Mouse (Mus musculus): ENCODE measurements at regions not wholly inside any gene's neighbourhood (a gene's known extent, or its start where the extent isn't known, plus 50 kb on each side); places are given as distances from the start of the nearest gene placed in this dataset.

DNA sequence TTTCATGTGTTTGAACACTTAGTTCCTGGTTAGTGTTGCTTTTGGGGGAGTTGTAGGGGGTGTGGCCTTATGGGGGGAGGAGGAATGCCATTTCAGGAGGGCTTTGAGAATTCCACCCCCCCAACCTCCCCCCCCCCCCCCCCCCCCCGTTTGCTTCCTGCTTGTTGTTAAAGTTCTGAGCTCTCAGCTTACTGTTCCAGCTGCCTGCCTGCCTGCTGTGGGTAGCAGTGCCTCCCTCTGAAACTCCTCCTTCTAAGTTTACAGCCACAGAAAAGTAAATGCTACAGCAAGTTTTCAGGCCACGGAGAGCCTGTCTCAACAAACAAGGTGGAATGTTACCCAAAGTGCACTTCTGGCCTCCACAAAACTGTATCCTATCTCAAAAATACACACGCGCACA, 233.1 kb downstream of the Spry2 start:
- no peak for TF ChIP-seq FLI1 (IDR thresholded peaks at IDR 0.05; ENCODE audit: low read length)
- TF ChIP-seq GATA1 (IDR thresholded peaks at IDR 0.05; ENCODE audit: borderline replicate concordance, low read length) = no peak
- Histone ChIP-seq H3K4me3 (replicated peaks) (no peak overlapping the region), H3K27me3 (replicated peaks) (no peaks in the 10 kb centered on the region), H3K4me1 (no peaks in the 10 kb centered on the region), H3K36me3 (replicated peaks; ENCODE audit: low read length) (no peaks in the 10 kb centered on the region), H3K9me3 (peaks cover 13% of the 10 kb centered on the region; the same call in 1 of the 2 replicates)

DNA sequence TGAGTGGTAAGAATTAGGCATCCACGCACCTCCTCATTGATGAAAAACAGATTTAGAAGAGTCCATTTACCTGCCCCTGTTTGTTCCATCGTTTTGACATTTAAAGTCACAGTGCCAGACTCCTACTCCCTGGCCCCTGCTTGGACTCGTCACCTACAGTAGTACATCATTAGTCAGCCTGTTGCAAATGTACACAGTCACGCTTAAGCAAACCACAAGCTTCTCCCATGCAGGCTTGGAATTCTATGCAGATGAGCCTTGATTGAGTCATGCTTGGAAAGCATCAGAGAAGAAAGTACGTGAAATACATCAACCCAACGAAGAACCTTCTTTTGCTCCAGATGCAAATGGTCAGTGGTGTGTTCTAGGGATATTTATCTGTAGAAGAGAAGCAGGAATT, 233.8 kb downstream of the Spry2 start:
- no peak overlapping the region for H3K4me3 ChIP-seq (replicated peaks)
- TF ChIP-seq GATA1 (IDR thresholded peaks at IDR 0.05; ENCODE audit: borderline replicate concordance, low read length) (no peak), FLI1 (IDR thresholded peaks at IDR 0.05; ENCODE audit: low read length) (no peak)

DNA sequence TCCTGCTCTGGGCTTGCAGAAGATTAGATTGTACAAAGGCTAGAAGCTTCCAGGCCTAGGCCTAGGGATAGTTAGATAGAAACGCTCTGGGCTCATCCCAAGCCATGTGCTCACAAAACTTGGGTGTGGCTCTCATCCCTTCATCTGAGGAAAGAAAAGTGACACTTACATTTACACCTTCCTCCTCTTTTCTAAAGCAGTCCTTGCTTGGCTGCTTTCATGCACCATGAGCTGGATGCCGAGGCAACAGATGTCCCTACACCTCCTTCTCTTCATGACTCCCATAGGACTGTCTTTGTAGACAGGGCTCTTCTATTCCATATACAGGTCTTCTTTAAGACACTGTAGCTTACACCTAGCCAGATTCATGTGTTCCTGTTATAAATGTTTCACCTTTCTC, 238.3 kb downstream of the Spry2 start:
- Histone ChIP-seq H3K27me3 (replicated peaks) (no peaks in the 10 kb centered on the region), H3K9me3 (peaks cover 23% of the 10 kb centered on the region; the same call in 1 of the 2 replicates), H3K4me1 (no peaks in the 10 kb centered on the region), H3K4me3 (replicated peaks) (no peak overlapping the region), H3K36me3 (replicated peaks; ENCODE audit: low read length) (no peaks in the 10 kb centered on the region)
- TF ChIP-seq GATA1 (IDR thresholded peaks at IDR 0.05; ENCODE audit: borderline replicate concordance, low read length) = no peak
- no peak for TF ChIP-seq FLI1 (IDR thresholded peaks at IDR 0.05; ENCODE audit: low read length)

More for the DNA sequence above, 233.8 kb downstream of the Spry2 start:
- Histone ChIP-seq H3K9me3 (peaks cover 19% of the 10 kb centered on the region; the same call in 1 of the 2 replicates), H3K36me3 (replicated peaks; ENCODE audit: low read length) (no peaks in the 10 kb centered on the region), H3K4me1 (no peaks in the 10 kb centered on the region), H3K27me3 (replicated peaks) (no peaks in the 10 kb centered on the region)

DNA sequence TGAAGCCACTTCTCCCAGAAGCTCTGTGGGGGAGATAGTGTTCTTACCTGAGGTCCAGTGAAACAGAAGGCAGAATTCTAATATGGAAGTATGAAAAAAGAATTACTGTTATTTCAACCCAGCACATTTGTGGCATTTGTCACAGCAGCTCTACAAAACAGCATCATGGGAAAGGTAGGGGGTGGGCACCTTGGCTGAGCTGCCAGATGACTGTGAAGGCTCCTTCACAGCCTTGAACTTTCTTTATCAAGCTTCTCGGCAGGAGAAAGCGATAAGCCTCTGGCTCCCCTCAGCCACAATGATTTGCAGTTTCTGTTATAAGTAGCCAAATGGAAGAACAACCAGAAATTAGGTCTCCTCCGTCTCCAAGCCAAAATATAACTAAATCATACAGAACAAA, 249.5 kb downstream of the Spry2 start:
- Histone ChIP-seq H3K36me3 (replicated peaks; ENCODE audit: low read length) (no peaks in the 10 kb centered on the region), H3K27me3 (replicated peaks) (no peaks in the 10 kb centered on the region), H3K4me1 (peaks cover 4% of the 10 kb centered on the region; the same call in 1 of the 2 replicates), H3K9me3 (peaks cover 11% of the 10 kb centered on the region), H3K4me3 (replicated peaks) (no peak overlapping the region)
- TF ChIP-seq FLI1 (IDR thresholded peaks at IDR 0.05; ENCODE audit: low read length) (no peak), GATA1 (IDR thresholded peaks at IDR 0.05; ENCODE audit: borderline replicate concordance, low read length) (no peak)

DNA sequence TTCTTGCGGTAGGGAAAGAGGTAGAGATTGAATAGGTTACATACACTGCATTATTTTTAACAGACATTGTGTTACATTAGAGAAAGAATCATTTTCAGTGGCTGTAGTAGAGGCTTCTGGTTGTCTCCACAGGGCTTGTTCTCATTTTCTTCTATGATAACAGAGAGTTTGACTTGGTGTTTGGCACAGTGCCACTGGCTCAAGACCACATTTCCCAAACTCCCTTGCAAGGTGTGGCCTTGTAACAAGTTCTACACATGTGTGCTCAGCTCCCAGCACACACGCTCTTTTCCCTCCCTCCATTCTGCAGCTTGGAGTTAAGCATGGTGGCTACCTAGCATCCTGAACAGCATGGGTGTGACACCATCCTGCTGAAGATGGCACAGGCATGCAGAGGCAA, 252.2 kb downstream of the Spry2 start:
- TF ChIP-seq FLI1 (IDR thresholded peaks at IDR 0.05; ENCODE audit: low read length) = no peak
- no peak for TF ChIP-seq GATA1 (IDR thresholded peaks at IDR 0.05; ENCODE audit: borderline replicate concordance, low read length)
- Histone ChIP-seq H3K4me3 (replicated peaks) (no peak overlapping the region), H3K9me3 (peaks cover 16% of the 10 kb centered on the region), H3K36me3 (replicated peaks; ENCODE audit: low read length) (no peaks in the 10 kb centered on the region), H3K4me1 (peaks cover 4% of the 10 kb centered on the region; the same call in 1 of the 2 replicates), H3K27me3 (replicated peaks) (no peaks in the 10 kb centered on the region)

DNA sequence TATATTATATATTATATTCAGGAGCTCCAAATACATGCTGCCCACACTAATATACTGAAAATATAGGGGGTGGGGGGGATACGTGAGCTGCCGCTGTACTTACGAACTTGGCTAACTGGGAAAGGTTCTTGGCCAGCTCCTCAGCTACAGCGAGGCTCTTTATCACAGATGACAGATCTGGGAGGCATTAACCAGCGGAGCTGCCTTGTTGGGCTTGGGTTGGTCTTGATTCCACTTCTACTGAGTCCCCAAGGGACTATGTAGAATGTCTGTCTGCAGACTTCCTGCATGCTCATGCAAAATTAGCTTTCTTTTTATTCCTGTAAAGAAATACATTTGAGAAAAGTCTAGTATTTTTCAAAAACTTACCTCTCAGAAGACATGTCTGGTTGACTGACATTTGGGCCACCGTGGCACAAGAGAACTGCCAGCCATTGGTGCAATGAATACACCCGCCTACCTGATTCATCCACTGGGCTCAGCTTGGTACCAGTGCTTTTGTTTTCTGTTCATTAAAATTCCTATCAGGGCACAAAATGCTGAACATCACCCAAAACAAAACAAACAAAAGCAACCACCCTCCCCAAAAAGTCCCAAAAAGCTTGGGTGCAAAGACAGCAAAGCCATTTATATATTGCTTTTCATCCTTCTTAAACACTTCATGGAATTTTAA, 253.2 kb downstream of the Spry2 start:
- Histone ChIP-seq H3K4me1 (peaks cover 4% of the 10 kb centered on the region; the same call in 1 of the 2 replicates), H3K4me3 (replicated peaks) (no peak overlapping the region), H3K9me3 (peaks cover 16% of the 10 kb centered on the region), H3K27me3 (replicated peaks) (no peaks in the 10 kb centered on the region), H3K36me3 (replicated peaks; ENCODE audit: low read length) (no peaks in the 10 kb centered on the region)
- TF ChIP-seq FLI1 (IDR thresholded peaks at IDR 0.05; ENCODE audit: low read length) (no peak), GATA1 (IDR thresholded peaks at IDR 0.05; ENCODE audit: borderline replicate concordance, low read length) (no peak)

DNA sequence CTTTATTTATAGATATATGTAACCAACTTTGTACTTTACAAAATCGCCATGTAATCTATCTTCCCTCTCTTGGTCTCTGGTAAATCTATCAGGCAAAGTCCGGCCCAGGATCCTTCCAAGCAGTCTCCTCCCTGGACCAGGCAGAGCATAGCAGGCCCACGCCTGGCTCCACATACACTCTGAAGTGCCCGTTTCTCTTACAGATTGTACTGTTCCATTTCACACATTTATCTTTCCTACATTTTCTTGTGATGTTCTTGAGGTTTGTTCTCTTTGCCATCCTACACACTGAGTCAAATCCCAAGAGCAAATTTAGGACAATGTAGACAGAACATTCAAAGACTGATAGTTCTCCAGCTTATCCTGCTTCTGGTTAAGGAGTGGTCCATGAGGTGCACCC, 264.3 kb downstream of the Spry2 start:
- H3K36me3 ChIP-seq (replicated peaks; ENCODE audit: low read length) = no peaks in the 10 kb centered on the region
- no peaks in the 10 kb centered on the region for H3K9me3 ChIP-seq
- no peaks in the 10 kb centered on the region for H3K4me1 ChIP-seq
- H3K4me3 ChIP-seq (replicated peaks) = no peak overlapping the region
- no peaks in the 10 kb centered on the region for H3K27me3 ChIP-seq (replicated peaks)
- no peak for TF ChIP-seq FLI1 (IDR thresholded peaks at IDR 0.05; ENCODE audit: low read length)
- TF ChIP-seq GATA1 (IDR thresholded peaks at IDR 0.05; ENCODE audit: borderline replicate concordance, low read length) = no peak

DNA sequence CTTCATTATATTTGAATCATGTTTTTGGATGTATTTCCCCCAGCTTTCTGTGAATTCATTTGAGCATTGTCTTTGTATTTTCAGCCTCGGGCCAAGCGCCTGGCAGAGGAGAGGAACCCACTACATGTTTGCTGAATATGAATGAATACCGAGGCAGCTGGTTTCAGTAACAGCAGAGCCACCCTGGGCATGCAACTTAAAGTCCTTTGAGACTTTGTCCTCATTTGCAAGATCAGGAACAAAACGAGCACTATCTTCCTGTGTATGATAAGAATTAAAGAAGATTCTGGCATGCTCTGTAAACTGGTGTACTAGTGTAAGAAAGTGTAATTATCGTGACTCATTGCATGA, 265.0 kb downstream of the Spry2 start:
- H3K9me3 ChIP-seq = no peaks in the 10 kb centered on the region
- no peaks in the 10 kb centered on the region for H3K4me1 ChIP-seq
- H3K4me3 ChIP-seq (replicated peaks) = no peak overlapping the region
- H3K36me3 ChIP-seq (replicated peaks; ENCODE audit: low read length) = no peaks in the 10 kb centered on the region
- TF ChIP-seq FLI1 (IDR thresholded peaks at IDR 0.05; ENCODE audit: low read length) = no peak
- TF ChIP-seq GATA1 (IDR thresholded peaks at IDR 0.05; ENCODE audit: borderline replicate concordance, low read length) = no peak
- H3K27me3 ChIP-seq (replicated peaks) = no peaks in the 10 kb centered on the region

DNA sequence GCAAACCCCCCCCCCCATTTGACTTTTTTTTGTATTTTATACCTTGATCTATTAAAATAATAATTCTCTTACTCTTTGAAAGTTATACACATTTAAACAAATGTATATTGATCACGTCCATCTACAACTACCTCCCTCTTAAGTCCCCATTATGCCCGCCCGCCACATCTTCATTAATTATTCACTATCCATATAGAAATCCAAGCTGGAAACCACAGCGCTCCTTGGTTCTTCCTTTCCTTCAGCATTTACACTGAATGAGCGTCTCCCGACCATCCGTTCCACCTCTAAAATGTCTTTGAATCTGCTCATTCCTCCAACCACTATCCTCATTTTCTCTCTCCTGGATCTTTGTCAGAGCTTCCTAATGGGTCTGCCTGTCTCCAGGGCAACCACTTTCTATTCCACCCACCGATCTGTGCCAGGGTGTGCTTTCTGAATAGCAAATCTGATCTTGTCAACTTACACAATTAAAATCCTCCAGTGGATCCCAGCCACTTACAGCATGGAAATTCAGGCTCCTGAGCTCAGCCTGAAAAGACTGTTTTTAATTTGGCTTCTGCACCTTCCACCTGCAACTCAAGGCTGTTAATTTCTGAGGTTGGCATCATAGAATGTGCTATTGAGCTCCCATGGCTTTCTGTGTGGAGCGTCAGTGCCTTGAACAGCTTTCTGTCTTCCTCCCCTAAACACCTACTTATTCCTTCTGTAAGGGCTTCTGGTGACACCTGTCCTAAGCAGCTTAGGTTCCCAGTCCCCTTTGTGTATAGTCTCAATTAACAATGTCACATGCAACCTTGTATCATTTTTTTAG, 265.5 kb downstream of the Spry2 start:
- Histone ChIP-seq H3K27me3 (replicated peaks) (no peaks in the 10 kb centered on the region), H3K36me3 (replicated peaks; ENCODE audit: low read length) (no peaks in the 10 kb centered on the region), H3K4me1 (no peaks in the 10 kb centered on the region), H3K9me3 (no peaks in the 10 kb centered on the region), H3K4me3 (replicated peaks) (no peak overlapping the region)
- no peak for TF ChIP-seq FLI1 (IDR thresholded peaks at IDR 0.05; ENCODE audit: low read length)
- TF ChIP-seq GATA1 (IDR thresholded peaks at IDR 0.05; ENCODE audit: borderline replicate concordance, low read length) = no peak

DNA sequence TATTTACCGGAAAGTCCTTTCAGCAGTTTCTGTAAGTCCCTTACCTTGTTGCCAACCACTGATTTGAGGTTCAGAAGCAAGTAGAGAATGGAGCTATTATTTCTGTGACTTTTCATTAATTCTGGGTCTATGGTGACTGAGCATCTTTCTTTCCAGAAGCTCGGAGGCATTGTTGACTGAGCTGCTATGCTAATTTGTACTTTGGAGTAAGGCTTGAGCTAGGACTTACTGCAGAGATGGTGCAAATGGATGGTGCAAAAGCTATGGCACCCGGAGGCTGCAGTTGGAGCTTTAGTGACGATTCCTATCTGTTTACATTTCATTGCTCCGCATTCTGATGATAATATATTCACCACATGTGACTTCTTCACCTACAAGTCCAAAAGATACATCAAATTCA, 266.2 kb downstream of the Spry2 start:
- Histone ChIP-seq H3K4me1 (no peaks in the 10 kb centered on the region), H3K27me3 (replicated peaks) (no peaks in the 10 kb centered on the region), H3K4me3 (replicated peaks) (no peak overlapping the region), H3K36me3 (replicated peaks; ENCODE audit: low read length) (no peaks in the 10 kb centered on the region), H3K9me3 (no peaks in the 10 kb centered on the region)
- TF ChIP-seq FLI1 (IDR thresholded peaks at IDR 0.05; ENCODE audit: low read length) = no peak
- TF ChIP-seq GATA1 (IDR thresholded peaks at IDR 0.05; ENCODE audit: borderline replicate concordance, low read length) = no peak

Data from megakaryocyte, embryonic 14.5 days (primary cell).